Mouse (Mus musculus): ENCODE data around the gene Stk39.

- no peak for TF ChIP-seq CTCF (IDR thresholded peaks at IDR 0.05; ENCODE audit: borderline replicate concordance, control insufficient read depth, extremely low read depth, insufficient read depth, low read length, poor library complexity)
- no peak for TF ChIP-seq POLR2A (IDR thresholded peaks at IDR 0.05; ENCODE audit: control insufficient read depth, extremely low read depth, insufficient read depth, low read length, poor library complexity)
Observed at GRCm38 (mm10) chr2:68348966-68349365, 123.1 kb downstream of the Stk39 start.

Data from thymus, adult 2 months (tissue).